Mouse (Mus musculus) hindbrain, embryonic 13.5 days (tissue): ENCODE measurements at regions not wholly inside any gene's neighbourhood (a gene's known extent, or its start where the extent isn't known, plus 50 kb on each side); places are given as distances from the start of the nearest gene placed in this dataset.

Source experiments
- ATAC-seq: fragments of 200-750 bp; cut with Nextera tagmentation; 2 replicates; pipeline ENCODE4 v1.8.0; 2017; ENCODE audit warnings: moderate TSS enrichment; ENCODE audit not compliant: low FRiP score
- H3K27ac ChIP-seq: fragments of 300-500 bp; sonication (generic); 2 replicates; pipeline ENCODE4 v1.5.1; 2015; ENCODE audit warnings: inconsistent platforms, mild to moderate bottlenecking, moderate library complexity
- H3K27me3 ChIP-seq: fragments of 300-500 bp; sonication (generic); 2 replicates; pipeline ENCODE4 v1.6.1; 2015; ENCODE audit warnings: mild to moderate bottlenecking, inconsistent platforms
- H3K36me3 ChIP-seq: fragments of 300-500 bp; sonication (generic); 2 replicates; pipeline ENCODE4 v1.6.1; 2015; ENCODE audit warnings: mild to moderate bottlenecking, inconsistent platforms
- H3K4me1 ChIP-seq: fragments of 300-500 bp; sonication (generic); replicated peaks from 2 replicates; pipeline ENCODE4 v1.6.1; 2015; ENCODE audit warnings: inconsistent platforms
- H3K4me2 ChIP-seq: fragments of 300-500 bp; sonication (generic); 2 replicates; pipeline ENCODE4 v1.6.1; 2015; ENCODE audit warnings: inconsistent platforms, mild to moderate bottlenecking, moderate library complexity
- H3K4me3 ChIP-seq: fragments of 300-500 bp; sonication (generic); 2 replicates; pipeline ENCODE4 v1.5.1; 2015; ENCODE audit warnings: mild to moderate bottlenecking, inconsistent platforms
- H3K9ac ChIP-seq: fragments of 300-500 bp; sonication (generic); 2 replicates; pipeline ENCODE4 v1.6.1; 2015; ENCODE audit warnings: mild to moderate bottlenecking, inconsistent platforms
- H3K9me3 ChIP-seq: fragments of 300-500 bp; sonication (generic); 2 replicates; pipeline ENCODE4 v1.6.1; 2016; ENCODE audit warnings: inconsistent platforms
- WGBS: fragments of 180-500 bp; shearing (Covaris S2); methylation state at CpG from one replicate; pipeline ENCODE4 v1.1.7; 2015; 5-methylcytosine and 5-hydroxymethylcytosine counted together

DNA sequence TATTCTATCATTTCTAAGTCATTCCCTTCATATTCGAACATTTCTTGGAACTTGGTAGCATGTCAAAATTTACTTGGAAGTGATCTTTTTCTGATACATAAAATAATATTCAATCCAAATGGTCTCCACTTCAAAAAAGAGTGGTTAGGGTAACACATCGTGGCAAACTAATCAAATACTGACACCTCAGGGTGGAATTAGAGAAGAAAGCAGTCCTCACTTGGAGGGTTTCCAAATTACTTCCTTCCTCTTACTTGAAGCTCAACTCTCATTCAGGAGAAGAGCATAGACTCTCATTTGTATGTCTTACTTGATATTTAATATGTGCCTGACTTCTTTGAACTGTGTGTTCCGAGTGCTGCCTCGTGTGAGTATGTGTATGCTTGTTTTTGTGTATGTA, 220.3 kb downstream of the Mex3b start:
- Histone ChIP-seq H3K4me2 (no peak overlapping the region), H3K27me3 (no peaks in the 10 kb centered on the region), H3K4me3 (no peak overlapping the region), H3K36me3 (no peaks in the 10 kb centered on the region), H3K27ac (no peak overlapping the region), H3K9ac (no peak overlapping the region), H3K9me3 (no peaks in the 10 kb centered on the region), H3K4me1 (peaks cover 33% of the 10 kb centered on the region)
- WGBS = 83% methylated on average over 4 of the region's 4 CpGs
- ATAC-seq = no peak

DNA sequence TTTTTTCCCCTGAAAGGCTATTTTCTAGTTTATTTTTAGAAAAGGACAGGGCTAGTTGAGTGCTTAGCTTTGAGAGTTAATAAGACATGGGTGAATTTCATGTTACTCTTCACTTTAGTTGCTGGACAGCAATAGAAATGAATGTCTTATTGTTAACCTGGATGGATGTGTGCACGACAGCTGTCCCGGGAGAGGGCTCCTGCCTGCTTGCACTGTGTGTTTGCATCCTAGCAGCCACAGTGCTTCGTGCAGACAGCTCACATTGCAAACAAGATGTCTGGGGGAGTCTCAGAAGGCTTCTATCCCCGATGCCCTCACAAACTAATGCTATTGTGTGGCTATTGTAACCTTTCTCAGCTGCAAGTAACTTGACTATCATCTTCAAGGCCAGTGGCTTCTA, 221.0 kb downstream of the Mex3b start:
- ATAC-seq = no peak
- H3K9me3 ChIP-seq = no peaks in the 10 kb centered on the region
- WGBS = 21% methylated on average over 4 of the region's 4 CpGs
- no peak overlapping the region for H3K4me3 ChIP-seq
- 0 out of 2 replicates have a peak overlapping the region, but pooled peaks have one; percentile 8 for H3K27ac ChIP-seq
- no peak overlapping the region for H3K9ac ChIP-seq
- H3K4me1 ChIP-seq = peaks cover 33% of the 10 kb centered on the region
- H3K4me2 ChIP-seq = no peak overlapping the region
- H3K27me3 ChIP-seq = no peaks in the 10 kb centered on the region
- no peaks in the 10 kb centered on the region for H3K36me3 ChIP-seq

DNA sequence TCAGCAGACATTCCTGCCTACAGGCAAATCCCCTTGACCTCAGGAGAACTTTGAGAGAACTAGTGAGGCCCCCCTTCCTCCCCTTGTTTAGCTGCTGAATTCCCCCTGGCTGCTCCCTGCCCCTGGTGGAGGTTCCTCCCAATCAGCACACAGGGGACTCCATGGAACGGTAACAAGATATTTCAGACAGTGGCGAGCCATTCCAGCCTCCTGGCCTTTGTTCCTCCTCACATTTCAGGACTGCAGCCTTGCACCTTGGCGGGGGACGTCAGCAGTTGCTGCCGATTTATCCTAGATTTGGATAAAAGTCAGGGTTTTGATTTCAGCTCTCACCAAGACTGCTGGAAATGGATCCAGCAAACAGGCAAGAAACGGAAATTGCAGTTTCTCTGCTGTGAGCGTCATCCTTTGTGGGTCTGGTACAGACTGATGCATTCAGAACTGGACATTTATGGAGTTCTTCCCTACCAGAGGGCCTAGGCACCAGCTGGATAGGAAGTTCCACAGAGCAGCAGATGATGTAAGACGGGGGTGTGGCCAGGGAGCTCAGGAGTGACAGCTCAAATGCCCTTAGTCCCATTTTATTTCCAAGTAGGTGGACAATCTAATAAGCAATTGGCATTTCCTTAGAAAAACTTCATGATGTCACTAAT, 222.3 kb downstream of the Mex3b start:
- Histone ChIP-seq H3K4me3 (no peak overlapping the region), H3K27me3 (no peaks in the 10 kb centered on the region), H3K4me1 (peaks cover 38% of the 10 kb centered on the region), H3K9ac (no peak overlapping the region), H3K27ac (no peak overlapping the region), H3K4me2 (no peak overlapping the region), H3K9me3 (no peaks in the 10 kb centered on the region), H3K36me3 (no peaks in the 10 kb centered on the region)
- ATAC-seq = no peak
- WGBS = 47% methylated on average over 8 of the region's 8 CpGs

DNA sequence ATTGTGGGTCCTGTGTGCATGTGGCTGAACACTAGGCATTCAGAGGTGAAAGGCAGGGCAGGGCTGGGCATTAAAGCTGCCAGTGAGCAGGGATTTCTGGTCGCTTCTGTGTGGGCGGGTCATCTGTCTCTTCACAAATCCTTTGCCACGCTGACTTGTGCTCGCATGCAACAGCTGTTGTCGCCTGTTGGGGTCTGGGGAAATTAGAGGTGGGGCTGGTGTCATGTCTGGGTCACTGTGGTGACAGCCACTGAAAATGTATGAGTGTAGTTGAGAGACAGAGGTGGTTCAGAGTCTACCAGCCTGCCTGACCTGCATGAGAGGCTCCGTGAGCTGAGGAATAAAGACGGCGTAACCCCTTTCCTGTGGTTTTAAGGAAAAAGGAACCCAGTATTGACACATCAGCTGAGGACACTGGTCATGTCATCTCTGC, 226.8 kb downstream of the Mex3b start:
- Histone ChIP-seq H3K4me2 (no peak overlapping the region), H3K4me1 (peaks cover 12% of the 10 kb centered on the region), H3K9me3 (no peaks in the 10 kb centered on the region), H3K27ac (no peak overlapping the region), H3K36me3 (no peaks in the 10 kb centered on the region), H3K27me3 (no peaks in the 10 kb centered on the region), H3K4me3 (no peak overlapping the region), H3K9ac (no peak overlapping the region)
- WGBS = 23% methylated on average over 8 of the region's 8 CpGs
- no peak for ATAC-seq

DNA sequence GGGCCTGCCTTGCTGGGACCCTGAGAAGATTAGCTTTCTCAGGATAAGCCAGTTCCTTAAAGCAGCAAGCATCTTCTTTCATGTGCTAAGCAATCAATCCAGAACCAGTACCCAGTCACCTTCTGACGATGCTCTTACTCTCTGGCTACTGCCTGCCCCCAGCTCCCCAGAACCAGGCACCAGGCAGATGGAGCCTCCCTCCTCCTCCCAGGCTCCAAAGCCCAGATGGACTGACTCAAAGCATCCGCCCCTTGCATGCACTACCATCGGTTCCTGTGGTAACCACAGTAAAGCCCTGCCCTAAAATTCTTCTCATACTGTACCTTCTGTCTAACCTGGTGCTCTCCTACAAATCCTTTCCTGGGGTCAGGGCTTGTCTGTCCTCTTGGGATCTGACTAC, 227.8 kb downstream of the Mex3b start:
- Histone ChIP-seq H3K4me2 (no peak overlapping the region), H3K9ac (no peak overlapping the region), H3K9me3 (no peaks in the 10 kb centered on the region), H3K36me3 (no peaks in the 10 kb centered on the region), H3K27me3 (no peaks in the 10 kb centered on the region), H3K4me3 (no peak overlapping the region), H3K4me1 (peaks cover 5% of the 10 kb centered on the region; the same call in 1 of the 2 replicates), H3K27ac (no peak overlapping the region)
- ATAC-seq = no peak
- WGBS = 55% methylated on average over 3 of the region's 3 CpGs

DNA sequence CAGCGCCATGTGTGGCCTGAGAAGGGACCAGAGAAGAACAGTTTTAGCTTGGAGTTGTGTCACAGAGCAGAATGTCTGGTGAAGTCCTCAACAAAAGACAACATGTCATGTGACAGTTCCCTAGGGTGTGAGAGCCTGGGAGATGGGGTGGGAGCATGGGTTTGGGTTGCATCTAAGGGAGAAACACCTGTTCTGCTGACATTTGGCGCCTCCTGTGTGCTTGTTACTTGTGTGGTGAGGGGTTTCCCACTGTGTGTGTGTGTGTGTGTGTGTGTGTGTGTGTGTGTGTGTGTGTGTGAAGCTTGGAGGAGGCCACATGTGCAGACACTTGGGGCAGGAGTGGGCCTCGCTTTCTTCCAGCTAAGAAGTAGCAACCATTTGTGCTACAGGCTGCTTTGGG, 228.5 kb downstream of the Mex3b start:
- Histone ChIP-seq H3K4me2 (no peak overlapping the region), H3K4me3 (no peak overlapping the region), H3K9me3 (no peaks in the 10 kb centered on the region), H3K27me3 (no peaks in the 10 kb centered on the region), H3K9ac (no peak overlapping the region), H3K36me3 (no peaks in the 10 kb centered on the region), H3K4me1 (peaks cover 5% of the 10 kb centered on the region; the same call in 1 of the 2 replicates), H3K27ac (no peak overlapping the region)
- ATAC-seq = no peak
- 85% methylated on average over 3 of the region's 3 CpGs for WGBS

DNA sequence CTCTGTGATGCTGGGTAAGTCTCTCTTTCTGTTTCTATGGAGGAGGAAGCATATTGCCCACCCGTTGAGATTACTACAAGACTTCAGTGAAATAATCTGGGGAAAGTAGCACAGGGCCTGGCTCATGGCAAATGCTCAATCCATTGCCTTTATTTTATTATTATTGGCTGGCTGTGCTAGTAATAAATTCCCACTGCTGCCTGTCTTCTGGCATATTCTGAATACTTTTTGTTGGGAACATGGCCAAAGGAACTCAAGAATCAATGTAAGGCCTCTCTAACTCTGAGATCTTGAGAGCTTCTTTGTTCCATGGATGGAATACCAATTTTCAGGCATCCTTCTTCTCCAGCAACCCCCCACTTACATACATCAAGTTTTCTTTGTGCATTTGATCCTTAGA, 237.3 kb downstream of the Mex3b start:
- Histone ChIP-seq H3K36me3 (no peaks in the 10 kb centered on the region), H3K27me3 (no peaks in the 10 kb centered on the region), H3K4me1 (no peaks in the 10 kb centered on the region), H3K27ac (no peak overlapping the region), H3K9ac (no peak overlapping the region), H3K4me3 (no peak overlapping the region), H3K4me2 (no peak overlapping the region), H3K9me3 (no peaks in the 10 kb centered on the region)
- WGBS = 92% methylated on average over 1 of the region's 1 CpGs
- no peak for ATAC-seq

DNA sequence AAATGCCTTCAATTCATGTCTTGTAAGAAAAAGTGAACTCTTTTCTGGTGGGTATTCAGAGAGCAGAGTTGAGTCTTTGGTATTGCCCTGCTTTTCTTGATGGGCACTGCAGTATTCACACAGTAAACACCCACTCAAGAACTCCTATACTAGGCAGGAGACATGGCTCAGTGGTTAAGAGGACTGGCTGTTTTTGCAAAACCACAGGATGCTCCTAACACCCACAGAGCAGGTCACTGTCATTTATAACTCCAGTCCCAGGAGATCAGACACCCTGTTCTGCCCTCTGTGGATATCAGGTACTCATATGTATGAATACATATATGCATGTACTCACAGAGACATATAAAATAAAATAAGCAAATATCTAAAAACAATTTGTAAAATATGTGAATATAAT, 238.5 kb downstream of the Mex3b start:
- no peaks in the 10 kb centered on the region for H3K36me3 ChIP-seq
- no peak overlapping the region for H3K4me3 ChIP-seq
- ATAC-seq = no peak
- H3K9ac ChIP-seq = no peak overlapping the region
- no peaks in the 10 kb centered on the region for H3K9me3 ChIP-seq
- no peak overlapping the region for H3K27ac ChIP-seq
- H3K27me3 ChIP-seq = no peaks in the 10 kb centered on the region
- no peaks in the 10 kb centered on the region for H3K4me1 ChIP-seq
- H3K4me2 ChIP-seq = no peak overlapping the region

DNA sequence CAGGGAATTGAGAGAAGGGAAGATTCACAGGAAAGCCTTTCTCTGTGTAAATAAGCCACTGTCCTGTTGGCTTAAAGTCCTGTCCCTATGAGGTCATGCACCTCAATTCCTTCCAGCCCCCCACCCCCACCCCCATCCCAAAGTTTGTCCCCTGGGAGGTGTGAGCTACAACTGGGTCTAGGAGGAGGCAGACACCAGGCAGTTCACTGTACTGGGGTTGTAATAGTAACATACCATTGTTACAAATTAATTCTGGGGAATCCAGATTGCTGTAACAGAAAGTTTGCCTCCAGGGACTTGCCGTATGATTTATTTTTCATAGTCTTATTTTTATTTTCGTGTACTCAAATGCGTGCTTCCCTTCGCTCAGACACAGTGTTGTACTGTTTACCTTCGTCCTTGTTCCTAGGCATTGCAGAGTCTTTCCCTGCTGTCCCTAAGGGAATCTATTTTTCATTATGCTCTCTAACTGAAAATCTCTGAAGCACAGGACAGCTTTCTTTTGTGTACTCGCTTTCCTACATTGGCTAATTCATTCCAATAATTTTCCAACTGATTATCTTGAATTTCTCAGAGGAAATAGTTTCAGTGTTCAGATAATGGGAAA, 244.2 kb downstream of the Mex3b start:
- Histone ChIP-seq H3K27me3 (no peaks in the 10 kb centered on the region), H3K9me3 (no peaks in the 10 kb centered on the region), H3K4me2 (no peak overlapping the region), H3K9ac (no peak overlapping the region), H3K36me3 (no peaks in the 10 kb centered on the region), H3K4me3 (no peak overlapping the region), H3K27ac (peak overlapping the region; percentile 55; the same call in 1 of the 2 replicates), H3K4me1 (peaks cover 5% of the 10 kb centered on the region)
- 0 out of 2 replicates have a peak, but pooled peaks have one; percentile 59 for ATAC-seq
- 57% methylated on average over 6 of the region's 6 CpGs for WGBS

DNA sequence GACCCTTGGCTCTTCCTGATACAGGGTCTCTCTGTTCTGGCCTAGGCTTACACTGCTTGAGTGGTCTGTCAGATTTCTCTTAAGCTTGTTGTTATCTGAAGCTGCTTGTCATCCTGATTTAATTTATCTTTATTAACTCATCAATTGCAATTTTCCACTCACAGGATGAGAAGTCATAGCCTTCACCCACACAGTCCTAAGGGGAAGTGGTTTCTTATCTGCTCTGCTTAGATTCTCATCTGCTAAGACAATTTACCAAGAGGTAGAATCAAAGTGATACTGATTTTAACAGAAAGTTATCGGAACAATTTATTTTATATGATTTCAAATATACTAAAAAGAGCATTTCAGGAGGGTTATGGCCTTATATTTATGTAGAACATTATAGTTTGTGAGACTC, 249.4 kb downstream of the Mex3b start:
- no peak for ATAC-seq
- Histone ChIP-seq H3K9ac (no peak overlapping the region), H3K4me2 (no peak overlapping the region), H3K27ac (no peak overlapping the region), H3K27me3 (no peaks in the 10 kb centered on the region), H3K4me3 (no peak overlapping the region), H3K36me3 (no peaks in the 10 kb centered on the region), H3K4me1 (no peaks in the 10 kb centered on the region), H3K9me3 (no peaks in the 10 kb centered on the region)
- 100% methylated on average over 1 of the region's 1 CpGs for WGBS

DNA sequence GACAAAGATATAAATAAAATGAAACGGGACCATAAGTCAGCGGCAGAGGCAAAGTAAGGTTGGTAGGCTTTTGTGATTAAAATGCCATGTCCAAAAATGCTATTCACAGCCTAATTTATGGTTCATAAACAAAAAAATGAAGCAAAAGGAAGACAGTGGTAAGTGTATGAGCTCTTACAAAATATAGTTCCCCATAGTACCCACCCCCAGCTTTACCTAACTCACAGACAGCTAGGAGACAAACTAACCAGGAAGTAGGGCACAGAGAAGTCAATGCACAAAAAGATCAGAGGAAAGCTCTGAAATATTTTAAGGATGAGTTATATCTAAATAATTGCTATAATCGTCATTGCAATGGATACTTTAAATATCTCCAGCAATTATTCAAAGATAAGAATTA, 249.9 kb downstream of the Mex3b start:
- H3K4me1 ChIP-seq = no peaks in the 10 kb centered on the region
- H3K27me3 ChIP-seq = no peaks in the 10 kb centered on the region
- H3K27ac ChIP-seq = no peak overlapping the region
- ATAC-seq = no peak
- no peak overlapping the region for H3K4me2 ChIP-seq
- 89% methylated on average over 3 of the region's 3 CpGs for WGBS
- no peaks in the 10 kb centered on the region for H3K36me3 ChIP-seq
- no peaks in the 10 kb centered on the region for H3K9me3 ChIP-seq
- no peak overlapping the region for H3K4me3 ChIP-seq
- no peak overlapping the region for H3K9ac ChIP-seq

DNA sequence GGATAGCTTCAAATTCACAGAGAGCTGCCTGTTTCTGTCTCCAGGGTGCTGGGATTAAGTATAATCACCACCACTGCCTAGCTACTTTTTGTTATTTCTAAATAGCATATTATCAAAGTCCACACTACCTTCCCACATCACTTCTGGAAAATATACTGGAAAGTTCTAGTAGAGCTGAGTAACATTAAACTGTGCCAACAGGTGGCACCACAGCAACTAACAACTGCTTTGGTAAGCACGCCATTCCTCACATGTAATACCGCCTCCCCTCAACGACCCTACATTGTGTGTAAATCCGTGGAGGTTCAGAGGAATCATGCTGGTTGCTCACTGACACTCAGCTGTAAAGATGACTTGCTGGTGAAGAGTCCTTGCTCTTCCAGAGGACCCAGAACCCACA, 259.1 kb downstream of the Mex3b start:
- Histone ChIP-seq H3K9me3 (no peaks in the 10 kb centered on the region), H3K27ac (no peak overlapping the region), H3K4me2 (no peak overlapping the region), H3K4me3 (no peak overlapping the region), H3K4me1 (no peaks in the 10 kb centered on the region), H3K36me3 (no peaks in the 10 kb centered on the region), H3K9ac (no peak overlapping the region), H3K27me3 (no peaks in the 10 kb centered on the region)
- no peak for ATAC-seq
- 87% methylated on average over 4 of the region's 4 CpGs for WGBS

DNA sequence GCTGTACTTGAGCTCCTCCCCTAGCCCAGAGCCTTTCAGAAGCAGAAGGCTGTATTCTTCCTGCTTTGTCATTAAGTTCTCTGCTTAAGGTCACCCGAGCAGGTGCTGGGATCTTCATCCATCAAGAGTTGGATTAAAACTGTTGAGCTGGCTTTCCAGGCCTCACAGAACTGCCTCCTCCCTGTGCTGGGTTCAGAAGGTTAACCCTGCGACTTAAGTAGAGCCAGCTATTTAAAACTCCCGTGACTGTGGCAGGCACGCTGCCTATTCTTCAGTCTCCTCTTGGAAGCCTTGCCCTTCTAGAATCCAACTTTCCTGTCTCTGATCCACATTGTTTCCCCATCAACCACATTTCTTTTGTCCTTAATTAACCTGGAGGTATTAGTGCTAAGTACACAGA, 273.1 kb downstream of the Mex3b start:
- no peaks in the 10 kb centered on the region for H3K27me3 ChIP-seq
- 57% methylated on average over 4 of the region's 4 CpGs for WGBS
- no peak overlapping the region for H3K27ac ChIP-seq
- H3K9me3 ChIP-seq = no peaks in the 10 kb centered on the region
- no peak overlapping the region for H3K4me2 ChIP-seq
- H3K9ac ChIP-seq = no peak overlapping the region
- H3K36me3 ChIP-seq = no peaks in the 10 kb centered on the region
- H3K4me1 ChIP-seq = no peaks in the 10 kb centered on the region
- H3K4me3 ChIP-seq = no peak overlapping the region
- no peak for ATAC-seq
